Mouse (Mus musculus): Measurements from ENCODE around the gene Ei24.
A peak's percentile ranks its signal among the peaks of the same experiment; 100 is the strongest.

Ei24 gene

DNA sequence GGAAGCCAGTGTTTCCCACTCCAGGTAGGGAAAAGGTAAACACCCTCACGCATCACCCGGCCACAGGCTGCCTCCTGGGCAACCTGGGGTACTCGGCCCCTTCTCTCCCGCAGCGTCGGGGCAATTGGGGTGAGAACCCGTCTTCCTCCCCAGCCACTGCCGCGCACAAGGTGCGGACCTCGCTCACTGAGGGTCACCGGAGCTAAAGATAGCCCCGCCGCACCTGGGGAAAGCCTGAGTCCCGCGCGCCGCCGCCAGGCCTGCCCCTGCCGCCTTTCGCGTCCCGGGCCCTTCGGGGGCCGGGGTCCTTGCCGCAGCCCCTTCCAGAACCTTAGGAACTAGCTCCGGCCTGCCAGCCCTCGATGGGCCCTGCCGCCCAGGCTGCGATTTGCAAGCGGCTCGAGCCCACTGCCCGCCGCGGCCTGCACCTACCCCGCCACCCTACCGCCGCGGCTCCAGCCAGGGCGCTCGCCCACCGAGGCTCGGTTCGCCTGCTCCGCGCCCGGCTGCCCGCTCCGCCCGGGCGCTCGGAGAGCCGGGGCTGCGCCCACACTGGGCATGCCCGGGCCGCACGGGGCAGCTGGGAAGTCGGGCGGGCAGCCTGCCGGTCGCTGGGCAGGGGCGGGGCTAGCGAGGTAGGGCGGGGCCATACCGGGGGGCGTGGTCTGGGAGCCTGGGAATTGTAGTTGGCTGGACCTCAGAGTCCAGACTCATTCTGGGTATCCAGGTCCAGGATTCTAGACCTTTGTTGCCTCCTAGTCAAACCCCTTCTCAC lies at the start of gene Ei24:
Gene Ei24, minus strand, starts transcription at position 613 of the 775 bp plus-strand sequence.
- DNase-seq (ENCODE audit: low read depth, low spot score) = peak; percentile 74

DNA sequence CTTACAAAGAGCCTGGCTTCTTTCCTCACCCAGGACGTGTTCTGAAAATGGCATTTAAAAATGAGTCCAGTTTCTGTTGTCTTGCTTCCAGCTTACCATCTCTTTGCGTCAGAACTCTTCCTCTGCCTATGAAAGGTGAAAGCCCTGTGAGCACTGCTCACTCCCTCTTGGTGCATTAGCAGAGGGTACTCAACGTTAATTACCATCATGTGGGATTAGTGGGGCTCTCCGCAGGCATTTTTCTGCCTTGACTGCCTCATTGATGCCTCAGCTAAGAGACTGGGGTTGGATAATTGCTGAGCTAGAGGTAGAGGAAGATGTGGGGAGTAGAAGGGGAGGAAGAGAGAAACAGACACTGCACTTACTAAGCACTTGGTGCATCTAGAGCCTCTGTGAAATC lies 49.2 kb upstream of the Ei24 start:
- DNase-seq (ENCODE audit: low read depth, low spot score) = no peak

DNA sequence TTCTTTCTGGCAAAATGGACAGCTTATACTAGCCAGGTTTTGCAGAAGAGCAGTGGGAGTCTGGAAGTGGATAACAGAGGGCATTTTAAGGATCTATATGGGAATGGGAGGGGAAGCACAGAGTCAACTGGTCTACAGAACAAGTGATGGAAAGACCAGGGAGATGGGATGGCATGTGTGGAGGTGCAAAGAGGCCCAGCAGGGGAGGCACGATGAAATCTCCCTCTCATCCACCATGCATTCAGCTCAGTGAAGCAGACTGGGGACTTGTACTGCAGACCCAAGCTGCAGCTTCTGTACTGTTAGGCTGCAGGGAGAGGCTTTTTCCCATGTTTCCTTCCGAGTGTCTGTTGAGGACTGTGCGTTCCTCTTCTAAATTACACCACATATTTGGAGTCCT lies 36.7 kb upstream of the Ei24 start:
- DNase-seq (ENCODE audit: low read depth, low spot score) = no peak

- DNase-seq (ENCODE audit: low read depth, low spot score) = no peak
These were observed 36.1 kb upstream of the Ei24 start for GRCm38 (mm10) chr9:36833043-36833881.

GRCm38 (mm10) chr9:36832529-36832928 lies 35.3 kb upstream of the Ei24 start:
- DNase-seq (ENCODE audit: low read depth, low spot score) = peak; percentile 45

DNA sequence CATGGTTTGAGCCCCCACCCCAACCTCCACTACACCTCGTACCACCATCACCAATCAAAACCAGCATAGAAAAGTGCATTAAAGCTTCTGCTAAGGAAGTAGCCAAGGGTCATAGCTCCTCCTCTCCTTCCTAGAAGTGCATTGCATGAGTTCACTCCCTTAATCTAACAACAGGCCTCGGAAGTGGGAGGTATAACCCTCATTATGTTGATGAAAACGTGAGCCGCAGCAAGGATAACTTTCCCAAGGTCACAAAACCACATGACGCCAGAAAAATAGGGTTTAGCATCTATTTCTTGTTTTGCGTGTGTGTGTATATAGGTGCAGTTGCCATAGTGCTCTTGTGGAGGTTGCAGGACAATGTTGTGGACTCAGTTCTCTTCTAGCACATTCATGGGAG lies 34.2 kb upstream of the Ei24 start:
- DNase-seq (ENCODE audit: low read depth, low spot score) = no peak

- no peak for DNase-seq (ENCODE audit: low read depth, low spot score)
These were observed 29.6 kb upstream of the Ei24 start for GRCm38 (mm10) chr9:36826612-36827363.

DNA sequence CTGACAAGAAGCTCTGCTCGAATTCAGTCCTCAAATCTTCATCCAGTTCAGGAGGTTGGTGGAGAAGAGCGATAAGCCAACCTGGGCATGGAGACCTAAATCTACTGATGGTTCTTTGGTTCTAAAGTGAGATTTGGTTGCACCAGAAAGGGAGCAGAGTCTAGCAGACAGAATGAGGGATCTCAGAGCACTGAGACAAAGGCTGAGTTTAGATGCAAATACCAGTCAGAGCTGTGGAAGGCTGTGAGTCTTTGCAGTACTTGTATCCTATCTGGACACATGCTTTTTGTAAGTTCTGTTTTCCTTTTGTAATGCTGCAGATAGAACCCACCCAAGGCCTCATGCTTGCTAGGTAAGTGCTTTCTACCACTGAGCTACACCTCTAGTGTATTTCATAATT lies 24.8 kb upstream of the Ei24 start:
- DNase-seq (ENCODE audit: low read depth, low spot score) = no peak

DNA sequence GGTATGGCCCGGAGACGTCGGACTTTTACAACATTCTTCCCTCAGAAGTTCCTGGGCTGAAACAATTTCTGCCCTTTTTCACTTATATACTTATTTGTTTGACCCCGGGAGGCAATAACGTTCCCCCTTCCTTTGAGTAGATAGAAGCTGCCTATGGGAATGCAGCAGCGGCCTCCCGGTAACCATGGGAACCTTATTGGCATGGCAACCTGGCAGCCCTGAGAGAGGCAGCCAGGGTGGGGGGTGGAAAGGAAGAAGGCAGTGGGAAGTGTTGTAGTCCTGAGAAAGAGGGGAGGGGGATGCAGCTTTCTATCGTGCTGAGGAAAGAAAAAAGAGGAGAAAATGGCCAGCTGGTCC lies 24.4 kb upstream of the Ei24 start, which contains the start of gene Fez1:
Gene Fez1, plus strand, starts transcription at position 221 of the 357 bp plus-strand sequence.
- DNase-seq (ENCODE audit: low read depth, low spot score) = no peak

GRCm38 (mm10) chr9:36820969-36821643 lies 23.9 kb upstream of the Ei24 start:
- no peak for DNase-seq (ENCODE audit: low read depth, low spot score)

GRCm38 (mm10) chr9:36818905-36819304 lies 21.7 kb upstream of the Ei24 start:
- no peak for DNase-seq (ENCODE audit: low read depth, low spot score)

DNA sequence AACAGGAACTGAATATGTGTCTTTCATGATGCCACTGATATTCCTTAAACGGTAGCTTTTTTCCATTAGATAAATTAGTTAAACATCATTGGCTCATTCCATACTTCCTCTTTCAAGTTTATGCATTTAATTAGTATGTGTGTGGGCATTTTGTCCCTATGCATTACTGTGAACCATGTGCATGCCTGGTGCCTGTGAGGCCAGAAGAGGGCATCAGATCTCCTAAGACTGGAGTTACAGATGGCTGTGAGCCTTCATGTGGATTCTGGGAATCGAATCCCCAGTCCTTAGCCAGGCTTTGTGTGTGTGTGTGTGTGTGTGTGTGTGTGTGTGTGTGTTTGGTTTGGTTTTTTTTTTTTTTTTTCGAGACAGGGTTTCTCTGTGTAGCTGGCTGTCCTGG lies 17.3 kb upstream of the Ei24 start:
- DNase-seq (ENCODE audit: low read depth, low spot score) = no peak

DNA sequence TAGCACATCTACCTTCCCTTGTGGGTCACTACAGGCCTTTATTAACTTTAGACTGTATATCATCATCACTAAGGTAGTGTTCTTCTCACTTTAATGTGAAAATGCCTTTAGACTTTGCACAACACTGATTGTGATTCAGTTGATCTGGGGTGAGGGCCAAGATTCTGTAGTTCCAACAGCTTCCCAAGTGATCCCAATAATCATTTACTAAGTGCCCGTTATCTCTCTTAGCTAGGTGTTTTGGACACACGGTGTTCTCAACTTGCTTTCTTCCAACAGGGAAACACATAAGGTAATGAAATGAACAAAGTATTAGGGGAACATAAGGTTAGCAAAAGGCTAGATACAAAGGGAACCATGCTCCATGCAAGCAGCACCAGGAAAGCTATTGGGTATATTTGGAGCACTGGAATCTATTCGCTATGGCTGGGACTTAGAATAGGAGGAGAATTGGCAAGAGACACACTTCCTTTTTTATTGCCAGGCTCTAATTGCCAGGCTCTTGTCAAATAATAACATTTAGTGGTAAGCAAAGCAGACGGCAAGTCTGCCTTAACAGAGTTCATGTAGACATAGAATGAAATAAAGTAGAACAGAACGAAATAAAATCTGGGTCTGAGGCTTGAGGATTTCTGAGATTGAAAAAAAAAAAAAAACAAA lies 11.1 kb upstream of the Ei24 start:
- DNase-seq (ENCODE audit: low read depth, low spot score) = no peak

- DNase-seq (ENCODE audit: low read depth, low spot score) = no peak
These were observed 8.2 kb upstream of the Ei24 start for GRCm38 (mm10) chr9:36805256-36805975.

GRCm38 (mm10) chr9:36803926-36804325 lies 6.7 kb upstream of the Ei24 start:
- no peak for DNase-seq (ENCODE audit: low read depth, low spot score)

DNA sequence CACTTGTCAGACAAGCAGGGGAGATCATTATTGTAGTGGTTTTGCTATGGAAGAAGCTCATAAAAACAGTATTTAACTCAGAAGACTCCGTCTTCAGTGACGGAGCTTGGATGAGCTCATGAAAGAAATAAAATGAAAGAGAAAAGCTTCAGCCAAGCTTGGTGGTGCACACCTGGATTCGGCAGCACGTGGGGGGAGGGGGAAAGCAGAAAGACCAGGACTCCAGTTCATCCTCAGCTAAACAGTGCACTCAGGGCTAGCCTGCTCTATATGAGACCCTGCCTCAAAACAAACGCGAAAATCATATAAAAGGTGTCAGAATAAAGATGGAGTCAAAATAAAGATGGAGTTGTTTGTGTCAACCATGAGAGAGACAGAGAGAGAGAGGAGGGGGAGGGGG lies 6.2 kb upstream of the Ei24 start:
- DNase-seq (ENCODE audit: low read depth, low spot score) = no peak

DNA sequence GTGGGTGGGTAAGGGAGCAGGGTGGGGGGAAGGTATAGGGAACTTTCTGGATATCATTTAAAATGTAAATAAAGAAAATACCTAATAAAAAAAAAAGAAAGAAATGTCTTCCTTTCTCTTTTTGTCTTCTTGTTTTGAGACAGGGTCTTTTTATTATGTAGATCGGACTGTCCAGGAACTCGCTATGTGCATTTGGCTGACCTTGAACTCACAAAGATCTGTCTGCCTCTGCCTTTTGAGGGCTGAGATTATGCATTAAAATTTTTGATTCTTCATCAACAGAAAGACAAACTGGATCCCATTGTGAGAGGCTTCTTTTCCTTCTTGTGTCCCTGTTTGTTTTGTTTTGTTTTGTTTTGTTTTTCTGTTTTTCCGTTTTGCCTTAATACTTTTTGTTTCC lies 5.8 kb upstream of the Ei24 start:
- DNase-seq (ENCODE audit: low read depth, low spot score) = no peak

- no peak for DNase-seq (ENCODE audit: low read depth, low spot score)
These were observed 4.8 kb upstream of the Ei24 start for GRCm38 (mm10) chr9:36801961-36802360.

- DNase-seq (ENCODE audit: low read depth, low spot score) = no peak
These were observed 969 bp downstream of the Ei24 start for GRCm38 (mm10) chr9:36796224-36796623.

DNA sequence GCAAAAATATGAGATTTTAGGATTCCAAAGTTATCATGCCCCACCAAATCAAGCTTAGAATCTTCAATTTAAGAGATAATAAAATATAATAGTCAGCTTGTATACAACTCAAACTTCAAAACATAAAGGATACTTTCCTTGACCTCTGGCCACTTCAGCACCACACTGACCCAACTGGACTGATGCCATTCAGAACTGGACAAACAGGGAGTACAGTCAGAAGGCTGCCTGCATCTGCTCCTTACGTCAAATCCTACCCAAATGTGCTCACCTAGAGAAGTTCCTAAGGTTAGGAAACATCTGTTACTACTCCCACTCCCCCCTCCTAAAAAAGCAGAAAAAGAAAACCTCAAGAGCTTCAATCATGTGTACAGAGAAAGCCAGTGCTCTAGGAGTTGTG lies 1.6 kb downstream of the Ei24 start:
- no peak for DNase-seq (ENCODE audit: low read depth, low spot score)
